Mouse (Mus musculus): ENCODE results near the gene Gm37240. TPM values are rescaled to one million over a fixed set of nuclear protein-coding genes. Genes with fewer than 3 reads are reported as not detected.
A peak's percentile ranks its signal among the peaks of the same experiment; 100 is the strongest.

The Gm37240 gene
- polyA plus RNA-seq, 1 experiment = 1.0 TPM

- Histone ChIP-seq H3K4me1 (ENCODE audit: control insufficient read depth, insufficient read depth, low read length) (no peaks in the 10 kb centered on the region), H3K4me3 (replicated peaks; ENCODE audit: control insufficient read depth, low read depth, low read length) (no peak overlapping the region), H3K27ac (ENCODE audit: control insufficient read depth, insufficient read depth, low read depth, low read length, poor library complexity) (no peak overlapping the region)
- 91% methylated on average over 1 of the region's 1 CpGs for WGBS
- TF ChIP-seq CTCF (IDR thresholded peaks at IDR 0.05; ENCODE audit: control insufficient read depth, insufficient read depth, low read length) (no peak), POLR2A (IDR thresholded peaks at IDR 0.05; ENCODE audit: borderline replicate concordance, control insufficient read depth, low read depth, low read length) (no peak)
Observed at GRCm38 (mm10) chr3:84860669-84861068, 1026.6 kb downstream of the Gm37240 start.

- Histone ChIP-seq H3K4me1 (ENCODE audit: control insufficient read depth, insufficient read depth, low read length) (peaks cover 2% of the 10 kb centered on the region; the same call in 1 of the 2 replicates), H3K27ac (ENCODE audit: control insufficient read depth, insufficient read depth, low read depth, low read length, poor library complexity) (no peak overlapping the region), H3K4me3 (replicated peaks; ENCODE audit: control insufficient read depth, low read depth, low read length) (no peak overlapping the region)
- 68% methylated on average over 1 of the region's 1 CpGs for WGBS
- TF ChIP-seq CTCF (IDR thresholded peaks at IDR 0.05; ENCODE audit: control insufficient read depth, insufficient read depth, low read length) (no peak), POLR2A (IDR thresholded peaks at IDR 0.05; ENCODE audit: borderline replicate concordance, control insufficient read depth, low read depth, low read length) (no peak)
Observed at GRCm38 (mm10) chr3:84854440-84854839, 1032.9 kb downstream of the Gm37240 start.

GRCm38 (mm10) chr3:84852877-84853276 lies 1034.4 kb downstream of the Gm37240 start:
- H3K4me1 ChIP-seq (ENCODE audit: control insufficient read depth, insufficient read depth, low read length) = peaks cover 2% of the 10 kb centered on the region; the same call in 1 of the 2 replicates
- no peak overlapping the region for H3K27ac ChIP-seq (ENCODE audit: control insufficient read depth, insufficient read depth, low read depth, low read length, poor library complexity)
- H3K4me3 ChIP-seq (replicated peaks; ENCODE audit: control insufficient read depth, low read depth, low read length) = no peak overlapping the region
- TF ChIP-seq POLR2A (IDR thresholded peaks at IDR 0.05; ENCODE audit: borderline replicate concordance, control insufficient read depth, low read depth, low read length) (no peak), CTCF (IDR thresholded peaks at IDR 0.05; ENCODE audit: control insufficient read depth, insufficient read depth, low read length) (no peak)
- 70% methylated on average over 7 of the region's 7 CpGs for WGBS

- TF ChIP-seq CTCF (IDR thresholded peaks at IDR 0.05; ENCODE audit: control insufficient read depth, insufficient read depth, low read length) = no peak
- no peak for TF ChIP-seq POLR2A (IDR thresholded peaks at IDR 0.05; ENCODE audit: borderline replicate concordance, control insufficient read depth, low read depth, low read length)
- Histone ChIP-seq H3K27ac (ENCODE audit: control insufficient read depth, insufficient read depth, low read depth, low read length, poor library complexity) (no peak overlapping the region), H3K4me1 (ENCODE audit: control insufficient read depth, insufficient read depth, low read length) (peaks cover 2% of the 10 kb centered on the region; the same call in 1 of the 2 replicates), H3K4me3 (replicated peaks; ENCODE audit: control insufficient read depth, low read depth, low read length) (no peak overlapping the region)
- WGBS = 85% methylated on average over 1 of the region's 1 CpGs
Observed at GRCm38 (mm10) chr3:84851801-84852200, 1035.5 kb downstream of the Gm37240 start.

- WGBS = 93% methylated on average over 1 of the region's 1 CpGs
Observed at GRCm38 (mm10) chr3:84850418-84850817, 1036.9 kb downstream of the Gm37240 start.

GRCm38 (mm10) chr3:84848798-84849197 lies 1038.5 kb downstream of the Gm37240 start:
- 50% methylated on average over 4 of the region's 4 CpGs for WGBS
- Histone ChIP-seq H3K4me3 (replicated peaks; ENCODE audit: control insufficient read depth, low read depth, low read length) (no peak overlapping the region), H3K27ac (ENCODE audit: control insufficient read depth, insufficient read depth, low read depth, low read length, poor library complexity) (no peak overlapping the region), H3K4me1 (ENCODE audit: control insufficient read depth, insufficient read depth, low read length) (peaks cover 2% of the 10 kb centered on the region; the same call in 1 of the 2 replicates)
- TF ChIP-seq POLR2A (IDR thresholded peaks at IDR 0.05; ENCODE audit: borderline replicate concordance, control insufficient read depth, low read depth, low read length) (no peak), CTCF (IDR thresholded peaks at IDR 0.05; ENCODE audit: control insufficient read depth, insufficient read depth, low read length) (no peak)

More at GRCm38 (mm10) chr3:84850418-84850817, 1036.9 kb downstream of the Gm37240 start:
- Histone ChIP-seq H3K4me1 (ENCODE audit: control insufficient read depth, insufficient read depth, low read length) (peaks cover 2% of the 10 kb centered on the region; the same call in 1 of the 2 replicates), H3K27ac (ENCODE audit: control insufficient read depth, insufficient read depth, low read depth, low read length, poor library complexity) (no peak overlapping the region), H3K4me3 (replicated peaks; ENCODE audit: control insufficient read depth, low read depth, low read length) (no peak overlapping the region)
- TF ChIP-seq CTCF (IDR thresholded peaks at IDR 0.05; ENCODE audit: control insufficient read depth, insufficient read depth, low read length) (no peak), POLR2A (IDR thresholded peaks at IDR 0.05; ENCODE audit: borderline replicate concordance, control insufficient read depth, low read depth, low read length) (no peak)

GRCm38 (mm10) chr3:84843594-84843993 lies 1043.7 kb downstream of the Gm37240 start:
- H3K4me1 ChIP-seq (ENCODE audit: control insufficient read depth, insufficient read depth, low read length) = no peaks in the 10 kb centered on the region
- no peak overlapping the region for H3K4me3 ChIP-seq (replicated peaks; ENCODE audit: control insufficient read depth, low read depth, low read length)
- no peak for TF ChIP-seq POLR2A (IDR thresholded peaks at IDR 0.05; ENCODE audit: borderline replicate concordance, control insufficient read depth, low read depth, low read length)
- TF ChIP-seq CTCF (IDR thresholded peaks at IDR 0.05; ENCODE audit: control insufficient read depth, insufficient read depth, low read length) = 0 out of 2 replicates have a peak, but pooled peaks have one; percentile 3
- WGBS = 23% methylated on average over 1 of the region's 1 CpGs
- H3K27ac ChIP-seq (ENCODE audit: control insufficient read depth, insufficient read depth, low read depth, low read length, poor library complexity) = no peak overlapping the region

- Histone ChIP-seq H3K4me3 (replicated peaks; ENCODE audit: control insufficient read depth, low read depth, low read length) (no peak overlapping the region), H3K27ac (ENCODE audit: control insufficient read depth, insufficient read depth, low read depth, low read length, poor library complexity) (no peak overlapping the region), H3K4me1 (ENCODE audit: control insufficient read depth, insufficient read depth, low read length) (no peaks in the 10 kb centered on the region)
- 61% methylated on average over 2 of the region's 2 CpGs for WGBS
- no peak for TF ChIP-seq CTCF (IDR thresholded peaks at IDR 0.05; ENCODE audit: control insufficient read depth, insufficient read depth, low read length)
- no peak for TF ChIP-seq POLR2A (IDR thresholded peaks at IDR 0.05; ENCODE audit: borderline replicate concordance, control insufficient read depth, low read depth, low read length)
Observed at GRCm38 (mm10) chr3:84842793-84843192, 1044.5 kb downstream of the Gm37240 start.

GRCm38 (mm10) chr3:84841271-84841670 lies 1046.0 kb downstream of the Gm37240 start:
- no peak for TF ChIP-seq CTCF (IDR thresholded peaks at IDR 0.05; ENCODE audit: control insufficient read depth, insufficient read depth, low read length)
- TF ChIP-seq POLR2A (IDR thresholded peaks at IDR 0.05; ENCODE audit: borderline replicate concordance, control insufficient read depth, low read depth, low read length) = no peak
- H3K4me3 ChIP-seq (replicated peaks; ENCODE audit: control insufficient read depth, low read depth, low read length) = no peak overlapping the region
- no peak overlapping the region for H3K27ac ChIP-seq (ENCODE audit: control insufficient read depth, insufficient read depth, low read depth, low read length, poor library complexity)
- WGBS = 89% methylated on average over 4 of the region's 4 CpGs
- peaks cover 2% of the 10 kb centered on the region for H3K4me1 ChIP-seq (ENCODE audit: control insufficient read depth, insufficient read depth, low read length)
